Mouse (Mus musculus): ENCODE measurements around the gene Gnb1. TPM values are rescaled to one million over a fixed set of nuclear protein-coding genes. Genes with fewer than 3 reads are reported as not detected.

The Gnb1 gene
- polyA plus RNA-seq, 1 experiment from 2014 or later = 506 TPM

DNA sequence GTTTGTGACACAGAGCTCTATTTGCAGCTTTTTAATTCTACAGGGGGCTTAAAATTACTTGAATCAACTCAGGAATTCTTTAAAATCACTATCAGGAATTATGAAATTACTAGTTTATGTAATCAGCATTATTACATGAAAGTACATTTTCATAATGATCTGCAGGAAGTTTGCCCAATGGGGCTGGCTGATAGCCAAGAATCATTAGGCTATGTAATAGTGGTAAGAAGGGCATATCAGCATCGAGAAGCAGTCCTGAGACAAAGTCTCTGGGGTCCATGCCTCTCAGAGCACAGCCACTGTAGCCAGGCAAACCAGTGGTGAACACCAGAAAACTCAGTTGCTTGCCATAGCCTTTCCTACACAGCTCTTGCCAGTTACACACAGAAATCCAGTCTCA is 102.6 kb downstream of the Gnb1 start:
- Histone ChIP-seq H3K9ac (no peak overlapping the region), H3K27ac (no peak overlapping the region), H3K36me3 (peaks cover 25% of the 10 kb centered on the region), H3K9me3 (no peaks in the 10 kb centered on the region; the same call in 1 of the 2 replicates), H3K4me1 (no peaks in the 10 kb centered on the region), H3K4me3 (no peak overlapping the region), H3K27me3 (no peaks in the 10 kb centered on the region), H3K4me2 (replicated peaks) (no peak overlapping the region)
- WGBS = 45% methylated on average over 1 of the region's 1 CpGs
- no peak for ATAC-seq (ENCODE audit: low FRiP score, low read depth)

DNA sequence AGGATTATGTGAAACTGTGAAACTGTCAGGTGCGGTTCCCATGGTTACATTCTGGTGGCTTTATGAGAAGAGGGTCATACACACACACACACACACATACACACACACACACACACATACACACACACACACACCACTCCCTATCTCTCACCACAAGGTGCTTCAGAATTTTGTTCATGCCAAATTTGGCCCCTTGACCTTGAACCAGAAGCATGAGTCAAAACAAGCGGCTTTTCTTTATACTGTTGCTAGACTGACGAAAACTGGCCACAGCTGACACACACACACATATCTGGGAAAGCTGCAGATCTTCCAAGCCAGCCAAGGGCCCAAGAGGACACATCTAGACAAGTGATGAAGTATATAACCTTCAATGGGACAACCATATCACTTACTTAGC is 104.6 kb downstream of the Gnb1 start:
- Histone ChIP-seq H3K9ac (no peak overlapping the region), H3K4me3 (no peak overlapping the region), H3K4me2 (replicated peaks) (no peak overlapping the region), H3K9me3 (no peaks in the 10 kb centered on the region; the same call in 1 of the 2 replicates), H3K27me3 (no peaks in the 10 kb centered on the region), H3K4me1 (peaks cover 6% of the 10 kb centered on the region; the same call in 1 of the 2 replicates), H3K36me3 (peaks cover 7% of the 10 kb centered on the region), H3K27ac (no peak overlapping the region)
- 86% methylated on average over 3 of the region's 3 CpGs for WGBS
- ATAC-seq (ENCODE audit: low FRiP score, low read depth) = no peak

GRCm38 (mm10) chr4:155596606-155597005 is 105.4 kb downstream of the Gnb1 start:
- Histone ChIP-seq H3K9ac (no peak overlapping the region), H3K4me2 (replicated peaks) (no peak overlapping the region), H3K4me1 (peaks cover 7% of the 10 kb centered on the region; the same call in 1 of the 2 replicates), H3K27me3 (no peaks in the 10 kb centered on the region), H3K36me3 (no peaks in the 10 kb centered on the region), H3K27ac (no peak overlapping the region), H3K9me3 (no peaks in the 10 kb centered on the region; the same call in 1 of the 2 replicates), H3K4me3 (no peak overlapping the region)
- 88% methylated on average over 5 of the region's 5 CpGs for WGBS
- ATAC-seq (ENCODE audit: low FRiP score, low read depth) = no peak

GRCm38 (mm10) chr4:155598536-155598935 is 107.4 kb downstream of the Gnb1 start:
- H3K36me3 ChIP-seq = no peaks in the 10 kb centered on the region
- no peaks in the 10 kb centered on the region; the same call in 1 of the 2 replicates for H3K9me3 ChIP-seq
- H3K4me2 ChIP-seq (replicated peaks) = no peak overlapping the region
- H3K9ac ChIP-seq = no peak overlapping the region
- no peak for ATAC-seq (ENCODE audit: low FRiP score, low read depth)
- H3K4me1 ChIP-seq = peaks cover 18% of the 10 kb centered on the region
- no peak overlapping the region for H3K27ac ChIP-seq
- no peak overlapping the region for H3K4me3 ChIP-seq
- 17% methylated on average over 20 of the region's 20 CpGs for whole genome bisulfite sequencing
- no peaks in the 10 kb centered on the region for H3K27me3 ChIP-seq

DNA sequence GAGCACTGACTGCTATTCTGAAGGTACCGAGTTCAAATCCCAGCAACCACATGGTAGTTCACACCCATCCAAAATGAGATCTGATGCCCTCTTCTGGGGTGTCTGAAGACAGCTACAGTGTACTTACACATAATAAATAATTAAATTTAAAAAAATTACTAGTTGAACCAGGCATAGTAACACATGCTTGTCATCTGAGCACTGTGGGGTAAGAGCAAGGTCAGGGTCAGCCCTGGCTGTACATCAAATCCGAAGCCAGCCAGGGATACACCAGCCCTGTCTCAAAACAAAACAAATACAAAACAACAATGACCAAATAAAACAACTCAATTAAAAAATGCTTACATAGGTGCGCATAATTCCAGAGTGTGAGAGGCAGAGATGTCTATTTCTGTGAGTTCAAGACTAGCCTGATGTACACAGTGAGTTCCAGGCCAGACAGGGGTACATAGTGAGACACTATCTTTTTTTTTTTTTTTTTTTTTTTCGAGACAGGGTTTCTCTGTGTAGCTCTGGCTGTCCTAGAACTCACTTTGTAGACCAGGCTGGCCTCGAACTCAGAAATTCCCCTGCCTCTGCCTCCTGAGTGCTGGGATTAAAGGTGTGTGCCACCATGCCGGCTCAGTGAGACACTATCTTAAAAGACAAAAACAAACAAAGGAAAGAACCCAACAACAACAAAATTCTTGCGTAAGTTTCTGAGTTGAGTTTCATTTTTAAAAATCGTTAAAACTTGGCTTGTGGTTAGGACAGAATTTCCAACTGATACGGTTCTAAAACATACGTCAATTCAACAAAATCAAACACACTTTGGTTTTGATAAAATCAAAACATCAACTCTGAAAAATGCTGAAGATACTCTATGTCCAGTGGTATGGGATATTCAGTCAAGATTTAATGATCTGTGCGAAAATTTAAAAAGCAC is 109.0 kb downstream of the Gnb1 start:
- Histone ChIP-seq H3K4me3 (peak overlapping the region; percentile 96), H3K9ac (peak overlapping the region; percentile 93), H3K4me2 (replicated peaks) (peak overlapping the region; percentile 86), H3K36me3 (peaks cover 7% of the 10 kb centered on the region), H3K27me3 (no peaks in the 10 kb centered on the region), H3K9me3 (no peaks in the 10 kb centered on the region; the same call in 1 of the 2 replicates), H3K27ac (peak overlapping the region; percentile 99), H3K4me1 (peaks cover 18% of the 10 kb centered on the region)
- 89% methylated on average over 10 of the region's 11 CpGs for WGBS
- no peak for ATAC-seq (ENCODE audit: low FRiP score, low read depth)

GRCm38 (mm10) chr4:155601091-155601996 is 110.2 kb downstream of the Gnb1 start, which contains the start of gene Slc35e2:
TSS of gene Slc35e2 (plus strand) at chr4:155601416.
- peak within 1 kb of the TSS; percentile 96 for H3K4me3 ChIP-seq
- no peaks in the 10 kb centered on the region for H3K27me3 ChIP-seq
- peaks cover 18% of the 10 kb centered on the region for H3K4me1 ChIP-seq
- ATAC-seq (ENCODE audit: low FRiP score, low read depth) = peak; percentile 95
- H3K4me2 ChIP-seq (replicated peaks) = peak within 1 kb of the TSS; percentile 86
- 1% methylated on average over 65 of the region's 65 CpGs for WGBS
- no peaks in the 10 kb centered on the region; the same call in 1 of the 2 replicates for H3K9me3 ChIP-seq
- H3K36me3 ChIP-seq = peaks cover 12% of the 10 kb centered on the region
- H3K27ac ChIP-seq = peak within 1 kb of the TSS; percentile 99
- H3K9ac ChIP-seq = peak within 1 kb of the TSS; percentile 93

DNA sequence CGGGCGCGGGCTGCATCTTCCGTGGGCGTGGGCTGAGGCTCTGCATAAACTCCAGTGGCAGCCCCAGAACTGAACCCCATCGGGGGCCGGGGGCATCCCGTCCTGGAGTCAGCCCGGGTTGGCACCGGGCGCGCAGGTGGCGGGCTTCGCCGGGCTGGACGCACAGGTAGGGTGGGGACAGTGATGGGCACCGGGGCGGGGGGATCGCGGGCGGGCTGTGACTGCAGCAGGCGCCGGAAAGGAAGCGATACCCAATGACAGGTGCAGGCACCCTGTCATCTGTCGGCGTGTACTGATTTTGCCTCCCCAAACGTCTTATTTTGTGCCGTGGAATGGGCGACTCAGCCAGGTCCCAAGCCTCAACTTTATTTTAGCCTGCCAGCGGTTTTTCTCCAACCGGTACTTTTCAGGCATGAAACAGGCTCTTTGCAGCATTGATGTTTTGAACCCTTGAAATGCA is 110.9 kb downstream of the Gnb1 start:
- Histone ChIP-seq H3K4me3 (peak overlapping the region; percentile 96), H3K4me2 (replicated peaks) (peak overlapping the region; percentile 86), H3K4me1 (peaks cover 18% of the 10 kb centered on the region), H3K9ac (peak overlapping the region; percentile 93), H3K36me3 (peaks cover 15% of the 10 kb centered on the region), H3K9me3 (no peaks in the 10 kb centered on the region; the same call in 1 of the 2 replicates), H3K27ac (peak overlapping the region; percentile 99), H3K27me3 (no peaks in the 10 kb centered on the region)
- peak; percentile 45 for ATAC-seq (ENCODE audit: low FRiP score, low read depth)
- 1% methylated on average over 31 of the region's 31 CpGs for WGBS

DNA sequence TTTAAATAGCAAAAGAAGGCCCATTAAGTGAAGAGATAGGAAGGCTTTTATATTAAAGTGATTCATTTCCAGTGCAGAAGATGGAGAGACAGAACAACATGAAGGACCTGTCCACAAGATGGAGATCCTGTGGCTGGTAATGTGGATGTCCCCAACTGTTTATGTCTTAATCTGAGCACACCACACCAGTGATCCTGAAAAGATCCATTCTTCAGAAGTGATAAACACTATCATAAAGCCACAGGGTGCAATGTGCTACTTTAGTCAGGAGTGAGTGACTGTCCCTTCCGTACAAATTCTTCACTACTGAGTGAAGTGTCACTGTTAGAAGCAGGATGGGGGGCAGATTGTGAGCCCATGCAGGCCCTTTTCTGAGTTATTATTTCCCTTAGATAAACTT is 111.6 kb downstream of the Gnb1 start:
- WGBS = 88% methylated on average over 1 of the region's 1 CpGs
- Histone ChIP-seq H3K9me3 (no peaks in the 10 kb centered on the region; the same call in 1 of the 2 replicates), H3K36me3 (peaks cover 21% of the 10 kb centered on the region), H3K27me3 (no peaks in the 10 kb centered on the region), H3K4me2 (replicated peaks) (peak overlapping the region; percentile 86), H3K9ac (peak overlapping the region; percentile 39; the same call in 1 of the 2 replicates), H3K4me1 (peaks cover 18% of the 10 kb centered on the region), H3K27ac (no peak overlapping the region), H3K4me3 (peak overlapping the region; percentile 96)
- ATAC-seq (ENCODE audit: low FRiP score, low read depth) = no peak

GRCm38 (mm10) chr4:155603801-155604200 is 112.6 kb downstream of the Gnb1 start:
- H3K9me3 ChIP-seq = no peaks in the 10 kb centered on the region
- H3K27ac ChIP-seq = no peak overlapping the region
- H3K4me1 ChIP-seq = peaks cover 18% of the 10 kb centered on the region
- 95% methylated on average over 6 of the region's 6 CpGs for WGBS
- no peak overlapping the region for H3K4me3 ChIP-seq
- H3K27me3 ChIP-seq = no peaks in the 10 kb centered on the region
- ATAC-seq (ENCODE audit: low FRiP score, low read depth) = no peak
- no peak overlapping the region for H3K4me2 ChIP-seq (replicated peaks)
- H3K9ac ChIP-seq = no peak overlapping the region
- H3K36me3 ChIP-seq = peaks cover 24% of the 10 kb centered on the region

- WGBS = 95% methylated on average over 4 of the region's 4 CpGs
- H3K4me1 ChIP-seq = peaks cover 15% of the 10 kb centered on the region
- no peaks in the 10 kb centered on the region for H3K9me3 ChIP-seq
- no peak overlapping the region for H3K4me3 ChIP-seq
- no peak for ATAC-seq (ENCODE audit: low FRiP score, low read depth)
- H3K27me3 ChIP-seq = no peaks in the 10 kb centered on the region
- H3K4me2 ChIP-seq (replicated peaks) = no peak overlapping the region
- H3K27ac ChIP-seq = no peak overlapping the region
- H3K36me3 ChIP-seq = peaks cover 32% of the 10 kb centered on the region
- H3K9ac ChIP-seq = no peak overlapping the region
Measured at GRCm38 (mm10) chr4:155605132-155605531, 114.0 kb downstream of the Gnb1 start.

- H3K9me3 ChIP-seq = no peaks in the 10 kb centered on the region
- no peak for ATAC-seq (ENCODE audit: low FRiP score, low read depth)
- no peak overlapping the region for H3K4me2 ChIP-seq (replicated peaks)
- H3K4me3 ChIP-seq = no peak overlapping the region
- 74% methylated on average over 2 of the region's 2 CpGs for WGBS
- no peaks in the 10 kb centered on the region for H3K27me3 ChIP-seq
- no peak overlapping the region for H3K9ac ChIP-seq
- peaks cover 46% of the 10 kb centered on the region for H3K36me3 ChIP-seq
- no peak overlapping the region for H3K27ac ChIP-seq
- H3K4me1 ChIP-seq = peaks cover 12% of the 10 kb centered on the region
Measured at GRCm38 (mm10) chr4:155606825-155607224, 115.7 kb downstream of the Gnb1 start.
